In genomic region chr4:57846991-57847422, GRCm38 (mm10) we compare ENCODE assay signal across 8 mouse cellular contexts.
DNase-seq lines count a peak whose midpoint lies in the region; ATAC-seq and TF ChIP-seq lines count a peak whose summit lies in the region.

No protein-coding gene starts in this region.

- no peak for DNase-seq in left cerebral cortex, adult 2 months (ENCODE audit: extremely low spot score in 1 of 2, low spot score in 2 of 2)
- DNase-seq in left cerebral cortex, postnatal 36 days (ENCODE audit: low spot score in 2 of 2) = no peak
- peak; percentile 75 to 80 for DNase-seq in heart, adult 9 months (ENCODE audit: low spot score in 2 of 2)
- DNase-seq in kidney, adult 9 months = peak; percentile 57
- peak; percentile 64 for DNase-seq in lung, postnatal 10 days
- DNase-seq in natural killer cell, adult 2 months (ENCODE audit: low spot score in 2 of 2) = no peak
- DNase-seq in layer of hippocampus, adult 9-11 months = no peak

- no peak; the same call in 1 of the 2 replicates for TF ChIP-seq CTCF in left cerebral cortex, adult 2 months (IDR thresholded peaks at IDR 0.05)

- intact Hi-C loops in left cerebral cortex, adult 2 months (cut with DNase I) = no loop called here
- intact Hi-C loops in left cerebral cortex, postnatal 36 days (cut with DNase I) = no loop called here

- peak overlapping the region; percentile 53 for H3K27ac ChIP-seq in left cerebral cortex, adult 2 months

- H3K4me3 ChIP-seq in left cerebral cortex, adult 2 months = peak overlapping the region; percentile 21

- no peak for ATAC-seq in granulocyte monocyte progenitor cell, adult 5-6 weeks (replicated peaks; ENCODE audit: poor library complexity, severe bottlenecking)

Comparison
In these comparisons a context has a peak if more than half of its experiments do, and no peak if none do; other contexts are left out.
1. DNase-seq: peak in heart, adult 9 months (2 of 2), kidney, adult 9 months (single experiment) and lung, postnatal 10 days (single experiment); none in left cerebral cortex, adult 2 months (0 of 2), left cerebral cortex, postnatal 36 days (0 of 2), natural killer cell, adult 2 months (0 of 2) and layer of hippocampus, adult 9-11 months (single experiment).